Mouse (Mus musculus) C2C12 (cell line): Measurements from ENCODE around the gene Stat1. TPM values are rescaled to one million over a fixed set of nuclear protein-coding genes. Genes with fewer than 3 reads are reported as not detected.

Source experiments
- H3K27me3 ChIP-seq: one replicate; pipeline ENCODE4 v1.6.1; 2011; ENCODE audit not compliant: control insufficient read depth, insufficient read depth, insufficient read length
- H3K36me3 ChIP-seq: one replicate; pipeline ENCODE4 v1.6.1; 2011; ENCODE audit not compliant: control insufficient read depth, insufficient read depth
- H3K4me3 ChIP-seq: one replicate; pipeline ENCODE4 v1.5.1; 2011; ENCODE audit warnings: mild to moderate bottlenecking, control low read depth; ENCODE audit not compliant: poor library complexity, insufficient read depth, severe bottlenecking
- H3K79me2 ChIP-seq: one replicate; pipeline ENCODE4 v1.6.1; 2011; ENCODE audit not compliant: control insufficient read depth, insufficient read depth
- H3K79me3 ChIP-seq: one replicate; pipeline ENCODE4 v1.6.1; 2011; ENCODE audit warnings: low read depth, control low read depth
- H3ac ChIP-seq: one replicate; pipeline ENCODE3; 2011; ENCODE audit warnings: low read depth; ENCODE audit not compliant: control insufficient read depth, insufficient read length
- CEBPB ChIP-seq: IDR thresholded peaks from one replicate; pipeline ENCODE4 v1.6.1; 2011; ENCODE audit warnings: low read depth, mild to moderate bottlenecking, control low read depth, moderate library complexity
- CTCF ChIP-seq: IDR thresholded peaks from one replicate; pipeline ENCODE4 v1.5.1; 2011; ENCODE audit not compliant: control insufficient read depth, insufficient read depth, insufficient read length
- FOSL1 ChIP-seq: IDR thresholded peaks from one replicate; pipeline ENCODE4 v1.8.0; 2011; ENCODE audit warnings: mild to moderate bottlenecking, low read length; ENCODE audit not compliant: poor library complexity, insufficient read depth, severe bottlenecking
- MAX ChIP-seq: IDR thresholded peaks from one replicate; pipeline ENCODE4 v1.6.1; 2011; ENCODE audit warnings: mild to moderate bottlenecking, control low read depth
- MYOD1 ChIP-seq: IDR thresholded peaks from one replicate; pipeline ENCODE4 v1.6.1; 2011; ENCODE audit warnings: low read depth; ENCODE audit not compliant: control insufficient read depth, insufficient read length
- MYOG ChIP-seq: IDR thresholded peaks from one replicate; pipeline ENCODE4 v1.6.1; 2011; ENCODE audit not compliant: control insufficient read depth, insufficient read length; ENCODE audit errors: extremely low read depth
- USF1 ChIP-seq: IDR thresholded peaks from one replicate; pipeline ENCODE4 v1.6.1; 2011; ENCODE audit warnings: low read depth, mild to moderate bottlenecking, control low read depth, moderate library complexity
- polyA plus RNA-seq: library from polyadenylated mRNA; unstranded; fragments of >200 nt; fragmentation: generic; extraction: Trizol; gene quantifications from one replicate; pipeline ENCODE4 v1.2.1, GENCODE M21; 2012; ENCODE audit warnings: missing spikeins

Stat1 gene
- polyA plus RNA-seq, 1 experiment: 8.3 TPM

GRCm38 (mm10) chr1:52143596-52144156, 24.4 kb downstream of the Stat1 start:
- Histone ChIP-seq H3K79me3 (no peaks in the 10 kb centered on the region), H3K27me3 (no peaks in the 10 kb centered on the region), H3K4me3 (no peak overlapping the region), H3ac (no peak overlapping the region), H3K79me2 (no peaks in the 10 kb centered on the region), H3K36me3 (peaks cover 11% of the 10 kb centered on the region)
- TF ChIP-seq MAX: no peak
- TF ChIP-seq MYOG: no peak
- no peak for TF ChIP-seq CEBPB
- TF ChIP-seq MYOD1: no peak
- no peak for TF ChIP-seq FOSL1
- no peak for TF ChIP-seq CTCF
- no peak for TF ChIP-seq USF1

DNA sequence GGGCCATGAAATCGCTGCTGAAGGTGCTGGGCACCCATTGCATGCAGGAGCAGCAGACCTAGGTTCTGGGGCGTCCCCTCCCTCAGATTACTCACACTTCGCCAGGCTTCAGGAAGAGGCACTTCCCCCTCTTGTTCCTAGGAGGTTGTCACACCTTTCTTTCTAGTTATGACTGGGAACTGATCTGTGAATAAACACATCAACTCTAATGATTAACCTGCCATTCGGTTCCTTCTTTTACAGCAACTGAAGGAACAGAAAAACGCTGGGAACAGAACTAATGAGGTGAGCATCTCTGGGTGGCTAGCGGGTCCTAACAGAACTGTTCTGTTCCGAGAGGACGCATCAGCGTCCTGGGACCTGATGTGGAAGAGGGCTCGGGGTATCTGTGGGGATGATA, 25.7 kb downstream of the Stat1 start:
- Histone ChIP-seq H3K27me3 (no peaks in the 10 kb centered on the region), H3K79me3 (no peaks in the 10 kb centered on the region), H3K4me3 (no peak overlapping the region), H3ac (no peak overlapping the region), H3K79me2 (no peaks in the 10 kb centered on the region), H3K36me3 (peaks cover 11% of the 10 kb centered on the region)
- TF ChIP-seq USF1 (no peak), CTCF (no peak), MYOD1 (no peak), MAX (no peak), MYOG (no peak), FOSL1 (no peak), CEBPB (no peak)

GRCm38 (mm10) chr1:52146214-52146970, 27.2 kb downstream of the Stat1 start:
- no peak overlapping the region for H3ac ChIP-seq
- peaks cover 11% of the 10 kb centered on the region for H3K36me3 ChIP-seq
- no peaks in the 10 kb centered on the region for H3K79me2 ChIP-seq
- no peaks in the 10 kb centered on the region for H3K79me3 ChIP-seq
- no peak overlapping the region for H3K4me3 ChIP-seq
- no peaks in the 10 kb centered on the region for H3K27me3 ChIP-seq
- TF ChIP-seq CTCF: peak; percentile 70
- no peak for TF ChIP-seq MAX

- H3K36me3 ChIP-seq: peaks cover 9% of the 10 kb centered on the region
- no peak overlapping the region for H3ac ChIP-seq
- H3K79me2 ChIP-seq: no peaks in the 10 kb centered on the region
- TF ChIP-seq MYOG: no peak
- no peak for TF ChIP-seq CEBPB
- TF ChIP-seq CTCF: no peak
- TF ChIP-seq FOSL1: no peak
- no peak for TF ChIP-seq USF1
- H3K79me3 ChIP-seq: no peaks in the 10 kb centered on the region
- no peak overlapping the region for H3K4me3 ChIP-seq
- H3K27me3 ChIP-seq: no peaks in the 10 kb centered on the region
Observed at GRCm38 (mm10) chr1:52147431-52147830, 28.2 kb downstream of the Stat1 start.

- no peaks in the 10 kb centered on the region for H3K79me3 ChIP-seq
- H3K36me3 ChIP-seq: peaks cover 9% of the 10 kb centered on the region
- H3K79me2 ChIP-seq: no peaks in the 10 kb centered on the region
- H3ac ChIP-seq: no peak overlapping the region
- no peaks in the 10 kb centered on the region for H3K27me3 ChIP-seq
- TF ChIP-seq MYOG (no peak), USF1 (no peak), MYOD1 (no peak), CEBPB (no peak), CTCF (no peak), MAX (no peak), FOSL1 (no peak)
- no peak overlapping the region for H3K4me3 ChIP-seq
Observed at GRCm38 (mm10) chr1:52148178-52148577, 28.9 kb downstream of the Stat1 start.

DNA sequence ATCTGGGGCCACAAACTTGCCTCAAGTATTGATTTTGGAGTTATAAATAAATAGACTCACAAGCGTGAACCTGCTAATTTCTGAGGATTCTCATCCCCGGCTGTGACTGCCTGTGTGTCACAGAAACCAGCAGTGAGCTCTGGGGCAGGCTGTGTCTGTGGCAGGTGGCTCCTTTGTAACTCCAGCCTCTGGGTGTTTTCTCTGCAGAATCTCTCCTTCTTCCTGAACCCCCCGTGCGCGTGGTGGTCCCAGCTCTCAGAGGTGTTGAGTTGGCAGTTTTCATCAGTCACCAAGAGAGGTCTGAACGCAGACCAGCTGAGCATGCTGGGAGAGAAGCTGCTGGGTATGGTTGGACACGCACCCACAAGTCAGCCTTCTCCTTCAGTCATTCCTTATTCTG, 29.5 kb downstream of the Stat1 start:
- no peak overlapping the region for H3ac ChIP-seq
- H3K27me3 ChIP-seq: no peaks in the 10 kb centered on the region
- H3K79me2 ChIP-seq: no peaks in the 10 kb centered on the region
- no peak overlapping the region for H3K4me3 ChIP-seq
- no peaks in the 10 kb centered on the region for H3K79me3 ChIP-seq
- TF ChIP-seq MYOG: no peak
- H3K36me3 ChIP-seq: peaks cover 9% of the 10 kb centered on the region
